Mouse (Mus musculus) embryo, embryonic 11.5 days (tissue): ENCODE results near the gene Bcl6.
A peak's percentile ranks its signal among the peaks of the same experiment; 100 is the strongest.

Source experiments
- DNase-seq: peaks from one replicate; pipeline ENCODE4 v3.0.0-alpha.2; 2012; ENCODE audit warnings: low read depth, low spot score

Gene Bcl6

DNA sequence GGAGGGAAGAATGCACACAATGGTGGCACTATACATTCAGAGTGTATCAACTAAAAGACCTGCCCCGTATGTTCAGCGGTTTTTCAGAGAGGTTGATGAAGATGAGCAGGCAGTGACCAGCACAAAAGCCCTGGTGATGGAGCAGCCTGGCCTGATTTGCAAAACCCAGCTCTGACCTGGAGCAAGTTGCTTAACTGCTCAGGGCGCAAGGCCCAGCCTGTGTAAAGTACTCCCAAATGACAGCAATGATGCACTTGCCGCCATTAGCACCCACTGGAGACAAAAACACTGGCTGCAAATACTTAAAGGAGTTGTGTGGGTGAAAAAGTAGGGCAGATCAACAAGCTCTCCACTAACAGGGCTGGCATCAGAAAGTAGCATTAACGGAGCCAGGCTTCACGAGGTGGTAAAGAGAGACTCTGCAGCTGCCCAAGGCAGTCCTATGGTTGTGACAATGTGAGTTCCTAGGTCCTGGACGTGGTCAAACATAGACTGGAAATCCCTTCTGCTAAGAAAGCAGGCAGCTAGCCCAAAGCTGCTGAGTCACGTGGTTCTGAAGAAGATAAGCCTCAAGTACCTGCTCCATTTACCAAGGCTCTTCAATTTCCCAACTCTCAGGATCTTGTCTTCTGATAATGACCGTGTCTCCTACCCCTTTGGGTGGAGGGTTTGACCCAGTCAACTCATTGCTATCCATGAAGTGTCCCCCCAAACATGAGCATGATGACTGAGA is 14.9 kb downstream of the Bcl6 start:
- DNase-seq, result no peak

- no peak for DNase-seq
These were observed 15.8 kb downstream of the Bcl6 start for GRCm38 (mm10) chr16:23972901-23973300.

DNA sequence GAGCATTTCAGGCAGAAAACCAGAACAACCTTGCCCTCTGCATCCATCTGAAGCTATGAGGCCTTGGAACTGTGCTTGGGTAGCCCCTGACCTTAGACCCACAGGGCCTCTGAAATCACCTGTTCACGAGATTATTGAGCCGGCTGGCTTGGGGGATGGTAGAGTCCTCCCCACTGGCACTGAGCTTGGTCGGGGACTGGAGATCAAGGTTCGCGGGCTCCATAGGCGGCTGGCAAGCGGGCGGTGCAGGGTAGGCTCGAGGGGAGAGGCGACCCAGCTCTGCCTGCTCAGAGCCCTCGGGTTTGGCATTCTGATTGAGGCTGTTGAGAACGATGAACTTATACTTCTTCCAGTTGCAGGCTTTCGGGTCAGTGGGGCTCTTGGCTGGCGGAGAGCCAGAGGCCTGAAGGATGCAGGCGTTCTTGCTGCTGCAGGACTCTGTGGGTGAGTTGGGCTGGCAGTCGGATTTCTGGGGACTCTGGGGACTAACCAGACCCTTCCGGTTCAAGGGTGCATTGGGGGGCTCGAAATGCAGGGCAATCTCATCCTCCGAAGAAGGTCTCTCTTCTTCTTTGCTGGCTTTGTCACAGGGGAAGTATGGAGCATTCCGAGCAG is 16.4 kb downstream of the Bcl6 start:
- no peak for DNase-seq

- no peak for DNase-seq
These were observed 18.7 kb downstream of the Bcl6 start for GRCm38 (mm10) chr16:23969919-23970318.

- DNase-seq, result no peak
These were observed 19.8 kb downstream of the Bcl6 start for GRCm38 (mm10) chr16:23968888-23969287.

GRCm38 (mm10) chr16:23967301-23967700 is 21.4 kb downstream of the Bcl6 start:
- DNase-seq, result no peak

DNA sequence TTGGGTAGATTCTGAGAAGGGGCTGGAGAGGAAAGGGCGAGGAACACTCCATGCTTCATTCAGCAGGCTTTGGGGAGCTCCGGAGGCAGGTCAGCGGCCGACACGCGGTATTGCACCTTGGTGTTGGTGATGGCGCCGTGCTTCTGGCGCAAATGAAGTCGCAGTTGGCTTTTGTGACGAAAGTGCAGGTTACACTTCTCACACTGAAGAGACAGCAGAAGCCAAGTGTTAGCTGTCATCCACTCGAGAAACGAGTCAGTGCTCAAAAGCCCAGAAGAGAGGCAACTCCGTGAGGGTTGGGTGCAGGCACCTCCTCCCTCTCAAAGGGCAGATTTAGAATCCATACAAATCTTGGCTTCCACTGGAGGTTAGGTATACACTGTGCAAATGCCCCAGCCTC is 22.6 kb downstream of the Bcl6 start:
- no peak for DNase-seq

- DNase-seq, result no peak
These were observed 23.8 kb downstream of the Bcl6 start for GRCm38 (mm10) chr16:23964706-23965367.

- no peak for DNase-seq
These were observed 24.6 kb downstream of the Bcl6 start for GRCm38 (mm10) chr16:23963896-23964668.

GRCm38 (mm10) chr16:23962401-23962800 is 26.3 kb downstream of the Bcl6 start:
- no peak for DNase-seq

DNA sequence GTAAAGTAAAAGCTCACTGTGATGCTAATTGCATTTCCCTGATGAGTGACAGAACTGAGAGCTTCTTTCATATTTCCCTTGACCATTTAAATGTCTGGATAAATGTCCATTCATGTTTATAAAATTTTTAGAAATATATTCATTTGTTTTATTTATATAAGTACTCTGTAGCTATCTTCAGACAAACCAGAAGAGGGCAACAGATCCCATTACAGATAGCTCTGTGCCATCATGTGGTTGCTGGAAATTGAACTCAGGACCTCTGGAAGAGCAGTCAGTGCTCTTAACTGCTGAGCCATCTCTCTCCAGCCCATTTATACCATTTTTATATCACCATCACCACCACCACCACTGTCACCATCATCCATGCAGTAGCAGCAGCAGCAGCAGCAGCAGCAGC is 29.7 kb downstream of the Bcl6 start:
- no peak for DNase-seq

- no peak for DNase-seq
These were observed 34.7 kb downstream of the Bcl6 start for GRCm38 (mm10) chr16:23953959-23954260.

DNA sequence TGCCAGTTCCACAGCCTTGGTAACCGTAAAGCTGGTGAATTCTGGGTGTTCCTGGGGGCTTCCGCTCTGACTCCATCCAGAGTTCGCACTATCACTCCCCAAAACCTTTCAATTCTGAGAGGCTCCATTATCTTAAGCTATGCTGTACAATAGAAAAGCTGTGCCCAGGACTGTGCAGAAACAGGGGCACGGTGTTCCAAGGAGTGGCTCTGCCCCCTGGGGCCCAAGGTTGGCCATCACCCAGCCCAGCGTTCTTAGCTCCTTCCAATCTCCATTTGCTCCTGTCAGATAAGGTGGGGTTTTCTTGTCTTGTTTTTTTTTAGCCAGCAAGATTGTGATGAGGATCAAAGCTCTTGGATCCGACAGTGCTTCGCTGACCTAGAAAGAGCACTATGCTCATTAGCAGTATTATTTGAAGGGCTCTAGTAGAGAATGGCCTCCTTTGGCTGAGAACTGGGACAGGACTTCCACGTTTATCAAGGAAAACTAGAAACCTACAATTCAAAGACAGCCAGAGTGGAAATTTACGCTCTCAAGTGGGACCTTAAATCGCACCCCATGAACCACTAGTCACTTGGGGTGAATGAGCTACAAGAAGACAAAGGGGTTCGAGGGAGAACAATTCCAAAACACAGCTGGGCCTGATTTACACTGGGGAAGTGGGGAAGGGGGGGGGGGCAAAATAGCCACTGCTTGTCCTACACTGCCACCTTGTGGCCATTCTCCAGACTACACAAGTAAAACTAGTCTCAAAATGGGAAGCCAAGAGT is 35.3 kb downstream of the Bcl6 start:
- peak; percentile 45 for DNase-seq

GRCm38 (mm10) chr16:23952101-23952727 is 36.4 kb downstream of the Bcl6 start:
- no peak for DNase-seq

GRCm38 (mm10) chr16:23947654-23948053 is 41.0 kb downstream of the Bcl6 start:
- no peak for DNase-seq

DNA sequence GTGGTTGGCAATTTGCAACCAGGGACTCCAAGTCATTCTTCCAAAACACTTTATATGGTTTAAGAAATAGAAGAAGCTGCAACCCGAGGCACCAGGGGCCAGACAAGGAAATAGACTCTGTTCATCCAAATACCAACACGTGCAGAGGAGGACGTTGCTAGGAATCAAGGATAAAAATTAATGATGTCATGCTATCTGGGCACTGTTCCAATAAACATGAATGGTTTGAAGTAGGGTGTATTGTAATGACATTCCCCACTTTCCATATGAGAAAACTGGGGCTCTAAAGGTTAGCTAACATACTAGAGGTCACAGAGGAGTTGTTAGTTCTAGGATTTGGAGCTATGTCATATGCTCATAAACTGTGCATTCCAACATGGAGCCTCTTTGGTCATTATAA is 43.9 kb downstream of the Bcl6 start:
- no peak for DNase-seq

- no peak for DNase-seq
These were observed 54.3 kb downstream of the Bcl6 start for GRCm38 (mm10) chr16:23934397-23934796.

DNA sequence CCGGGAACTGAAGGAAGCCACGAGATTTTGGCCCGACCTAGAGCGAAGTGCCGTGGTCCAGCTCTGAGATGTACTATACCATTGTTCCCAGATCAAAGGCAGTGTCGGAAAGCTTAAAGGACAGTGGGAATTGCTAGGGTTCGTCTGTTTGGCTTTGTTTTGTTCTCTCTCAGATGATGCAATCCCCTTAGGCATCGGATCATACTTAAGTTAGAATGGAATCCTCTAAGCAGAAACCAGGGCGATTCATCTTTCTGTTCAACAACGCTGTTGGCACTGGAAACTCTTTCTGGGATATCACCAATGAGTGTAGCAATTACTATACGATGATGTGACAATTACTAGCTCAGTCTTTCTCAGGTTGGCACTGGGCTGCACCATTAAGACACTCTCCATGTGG is 56.4 kb downstream of the Bcl6 start, which contains the start of gene Rtp2:
Rtp2 (minus strand) TSS at position 101 of the 400 bp plus-strand sequence.
- DNase-seq, result no peak

DNA sequence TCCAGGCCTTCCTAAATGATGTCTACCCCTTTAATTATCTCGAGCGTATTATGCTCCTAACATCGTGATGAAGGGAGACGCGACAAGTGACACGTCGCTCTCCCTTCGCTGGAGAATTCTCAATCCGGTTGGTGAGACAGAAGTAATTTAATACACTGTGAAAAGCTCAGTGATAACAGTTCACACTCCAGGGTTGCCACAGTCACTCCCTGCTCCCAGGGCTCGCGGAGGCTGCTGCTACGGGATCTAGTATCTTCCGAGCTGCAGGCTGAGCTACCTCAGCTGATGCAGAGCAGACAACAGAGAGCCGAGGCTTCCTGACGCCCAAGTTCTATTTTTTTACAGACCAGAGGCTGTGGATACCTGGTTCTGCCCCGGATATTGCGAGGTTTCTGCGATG is 57.4 kb downstream of the Bcl6 start:
- no peak for DNase-seq

GRCm38 (mm10) chr16:23930426-23931073 is 58.1 kb downstream of the Bcl6 start:
- no peak for DNase-seq
